Mouse (Mus musculus) T-helper 17 cell (primary cell): ENCODE data around the gene Suds3.

Experiments used
- in situ Hi-C, 2 experiments: fragments of 300-600 bp; cut with MboI, MseI; formaldehyde crosslinking; loops; 1 replicate in 1 of 2; 2 replicates in 1 of 2; pipeline ENCODE4 v1.15.1; 2025; ENCODE audit warnings: high pct_unique_total_duplicates in 2 of 2

Suds3 gene

DNA sequence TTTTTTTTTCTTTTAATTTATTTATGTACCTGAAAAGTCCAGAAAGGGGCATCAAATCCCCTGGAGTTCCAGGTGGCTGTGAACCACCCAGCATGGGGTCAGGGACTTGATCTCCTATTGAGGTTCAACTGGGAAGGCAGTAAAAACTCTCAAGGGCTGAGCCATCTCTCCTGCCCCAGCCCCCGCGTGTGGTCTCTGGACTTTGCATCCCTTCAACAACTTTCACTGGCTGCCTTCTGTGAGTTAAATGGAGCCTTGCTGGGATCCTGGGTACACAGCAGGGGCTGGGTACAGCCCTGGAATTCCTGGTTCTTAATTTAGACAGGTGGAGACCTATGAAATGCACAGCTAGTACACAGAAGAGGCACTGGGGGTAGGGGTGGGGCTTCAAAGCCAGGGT, 54.7 kb downstream of the Suds3 start:
- in situ Hi-C loops: no loop called here

DNA sequence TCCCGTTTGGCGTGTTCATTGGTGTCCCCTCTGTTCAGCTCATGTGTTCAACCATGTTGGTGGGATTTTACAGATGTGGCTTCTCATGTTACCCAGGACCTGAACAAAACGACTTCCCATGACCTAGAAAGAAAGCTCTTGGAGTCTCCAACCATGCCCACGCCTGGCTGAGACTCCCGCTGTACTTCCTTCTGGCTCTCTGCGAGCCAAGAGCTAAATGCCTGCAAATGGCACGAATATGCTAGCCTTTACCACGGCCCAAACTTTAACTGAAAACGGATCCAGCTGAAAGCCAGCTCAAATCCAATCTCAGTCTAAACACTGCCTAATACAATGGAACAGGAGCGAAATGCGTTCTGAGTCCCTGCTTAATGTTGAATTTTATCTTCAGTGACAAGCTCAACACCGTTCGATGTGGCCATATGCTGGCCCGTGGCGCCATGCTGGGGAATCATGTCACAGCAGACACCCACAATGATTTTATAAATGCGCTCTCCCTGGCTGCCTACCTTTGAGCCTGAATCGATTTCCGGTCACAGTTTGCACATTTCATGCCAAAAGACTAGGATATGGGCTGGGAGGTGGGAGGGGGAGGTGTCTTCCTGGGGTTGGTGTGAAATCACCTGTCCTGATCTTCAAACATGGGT, 55.3 kb downstream of the Suds3 start:
- in situ Hi-C loops: no loop called here

DNA sequence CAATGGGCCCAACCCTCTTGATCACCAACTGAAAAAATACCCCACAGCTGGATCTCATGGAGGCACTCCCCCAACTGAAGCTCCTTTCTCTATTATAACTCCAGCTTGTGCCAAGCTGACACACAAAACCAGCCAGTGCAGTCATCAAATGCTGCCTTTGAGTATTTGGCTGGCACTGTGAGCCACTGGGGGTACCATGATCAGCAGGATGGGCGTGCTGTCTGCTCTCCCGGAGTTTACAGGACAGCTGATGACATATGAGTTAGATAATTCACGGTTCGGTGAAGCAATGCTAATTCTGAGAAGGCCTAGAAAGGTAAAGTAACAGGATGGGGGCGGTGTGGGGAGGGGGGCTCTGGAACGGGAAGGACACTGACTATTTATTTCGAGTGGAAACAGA, 66.0 kb downstream of the Suds3 start:
- in situ Hi-C loops: no loop called here

DNA sequence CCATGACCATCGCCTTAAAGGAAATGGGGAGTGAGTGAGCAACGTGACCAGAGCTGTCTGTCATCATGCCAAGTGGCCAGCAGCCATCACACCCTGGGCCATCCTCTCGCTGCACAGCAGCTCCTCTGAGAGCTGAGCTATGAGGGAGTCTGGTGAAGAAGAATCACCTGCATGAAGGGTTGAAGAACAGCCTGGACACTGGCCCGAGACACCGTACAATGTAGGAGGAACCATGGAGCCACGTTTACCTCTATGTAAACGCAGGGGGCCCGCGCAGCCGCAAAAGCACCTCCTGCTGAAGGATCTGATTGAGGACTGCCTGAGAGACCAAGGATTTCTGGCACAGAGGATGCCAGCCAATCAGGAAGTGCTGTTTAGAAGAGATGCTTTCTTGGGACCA, 70.8 kb downstream of the Suds3 start:
- in situ Hi-C loops: no loop called here

- in situ Hi-C loops: no loop called here
These were observed 73.3 kb downstream of the Suds3 start for GRCm38 (mm10) chr5:117042661-117043060.
